In the genomic region with DNA sequence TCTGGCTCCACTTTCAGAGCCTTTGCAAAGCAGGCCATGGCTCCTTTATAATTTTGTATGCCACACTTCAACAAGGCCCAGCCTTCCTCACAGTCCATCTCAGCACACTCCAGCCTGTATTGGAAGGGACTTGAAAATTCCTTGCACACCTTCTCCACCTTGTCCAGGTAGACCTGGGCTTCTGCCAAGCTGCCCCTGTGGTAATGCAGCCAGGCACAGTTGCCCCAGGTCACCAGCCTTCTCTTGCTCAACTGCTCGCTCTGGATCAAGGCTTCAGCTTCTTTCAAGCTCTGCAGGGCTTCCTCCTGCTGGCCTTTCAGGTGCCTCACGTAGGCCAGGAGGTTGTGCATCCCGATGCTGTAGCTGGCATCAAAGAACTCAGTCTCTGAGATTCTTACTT, we compare ENCODE assay signal across 8 mouse cellular contexts. TPM values are rescaled to one million over a fixed set of nuclear protein-coding genes. Genes with fewer than 3 reads are reported as not detected.
"Had no signal": no experiment of that assay in that cellular context is flagged by ENCODE, and none has a peak within 500 bp of the region (broad histone marks: within the 10 kb centered on the region; RNA-seq: fewer than 3 reads in every experiment).

No protein-coding gene starts in this region.

RNA-seq across cellular contexts. Expression of a gene that starts 7.2 kb away (rescaled TPM):
- polyA plus RNA-seq: limb, embryonic 10.5 days; midbrain, embryonic 10.5 days had no signal

RNA-seq across cellular contexts. Expression of a gene that starts 13.2 kb away (rescaled TPM):
- polyA plus RNA-seq: liver, embryonic 11.5 days; liver, embryonic 12.5 days; lung, embryonic 14.5 days; midbrain, embryonic 10.5 days; neural tube, embryonic 11.5 days had no signal

RNA-seq across cellular contexts. Expression of a gene that starts 46.0 kb away (rescaled TPM):
- polyA plus RNA-seq: limb, embryonic 10.5 days; liver, adult 2 months; liver, embryonic 11.5 days; liver, embryonic 12.5 days; midbrain, embryonic 12.5 days; neural tube, embryonic 11.5 days had no signal
